Mouse (Mus musculus): ENCODE results near the gene Cox7a1. TPM values are rescaled to one million over a fixed set of nuclear protein-coding genes. Genes with fewer than 3 reads are reported as not detected.

Cox7a1 gene
- polyA plus RNA-seq (2017; shearing (Covaris generic)): 1.5 TPM

DNA sequence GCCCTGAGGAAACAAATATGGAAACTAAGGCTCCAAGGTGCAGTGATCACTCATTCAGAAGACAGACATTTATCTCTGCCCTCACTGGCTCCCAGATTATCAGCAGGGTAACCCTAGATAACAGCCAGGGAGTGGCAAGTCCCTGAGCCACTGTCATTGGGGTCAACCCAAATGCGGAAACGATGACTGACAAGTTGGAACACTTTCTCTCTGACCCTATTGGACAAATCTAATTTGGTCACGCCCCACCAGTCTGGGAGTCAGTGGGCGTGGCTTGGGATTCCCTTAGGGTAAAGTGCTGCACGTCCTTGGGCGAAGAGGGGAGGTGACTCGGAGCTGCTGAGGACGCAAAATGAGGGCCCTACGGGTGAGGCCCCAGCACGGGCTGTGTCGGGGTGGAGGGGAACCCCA lies at the start of gene Cox7a1:
Cox7a1 (plus strand) TSS at position 266 of the 411 bp plus-strand sequence.

DNA sequence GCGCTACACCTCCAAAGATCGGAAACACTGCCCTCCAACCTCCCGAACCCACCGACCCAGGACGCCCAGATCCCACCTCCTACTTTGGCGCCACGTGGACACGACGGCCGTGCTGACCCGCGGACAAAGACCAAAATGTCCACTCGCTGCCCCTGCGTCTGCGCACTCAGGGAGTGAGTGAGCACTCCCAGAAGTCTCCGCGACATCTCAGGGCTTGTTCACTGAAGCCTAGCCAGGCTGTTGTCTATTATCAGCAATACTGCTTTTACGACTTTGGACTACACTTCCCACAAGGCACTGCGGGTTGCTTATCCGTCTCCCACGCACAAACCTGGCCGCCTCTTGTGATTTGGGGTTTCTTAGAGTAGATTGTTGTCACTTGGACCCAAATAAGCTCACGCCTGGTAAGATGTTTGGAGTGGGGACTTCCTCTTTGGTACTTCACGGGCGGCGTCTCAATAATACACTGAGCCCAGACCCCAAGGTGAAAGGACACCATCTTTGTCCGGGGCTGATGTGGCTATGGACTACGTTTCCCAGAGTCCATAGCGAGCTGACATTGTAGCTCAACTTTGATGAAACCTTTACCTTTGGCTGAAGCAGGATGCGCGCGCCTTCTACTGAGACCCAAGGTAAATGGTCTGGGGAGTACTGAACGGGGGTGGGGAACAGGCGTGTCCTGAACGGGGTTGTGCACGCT lies 14.2 kb upstream of the Cox7a1 start, which contains the start of gene Zfp146:
Zfp146 (minus strand) TSS at position 168 of the 700 bp plus-strand sequence.

DNA sequence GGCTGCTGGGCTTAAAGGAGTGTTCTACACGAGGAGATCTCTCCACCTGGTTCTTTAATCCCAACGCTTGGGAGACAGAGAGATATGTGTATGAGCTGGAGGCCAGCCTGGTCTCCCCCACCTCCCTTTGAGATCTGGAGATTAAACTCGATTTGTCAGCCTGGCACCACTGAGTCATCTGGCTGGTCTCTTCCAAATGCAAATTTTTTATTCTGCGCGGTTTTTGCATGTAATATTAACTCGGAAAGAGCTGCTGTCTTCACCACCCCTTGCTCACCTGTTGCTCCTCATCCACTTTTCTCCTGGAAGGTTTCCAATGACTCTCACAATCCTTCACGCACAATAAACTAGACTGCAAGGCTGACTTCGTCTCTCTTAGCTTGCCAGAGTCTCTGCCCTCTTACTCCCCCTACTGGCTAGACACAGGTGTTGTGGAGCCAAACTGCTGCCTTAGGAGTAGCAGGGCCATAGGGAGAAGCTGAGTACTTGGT lies 14.6 kb downstream of the Cox7a1 start, which contains the start of gene Capns1:
Capns1 (minus strand) TSS at position 331 of the 491 bp plus-strand sequence.

DNA sequence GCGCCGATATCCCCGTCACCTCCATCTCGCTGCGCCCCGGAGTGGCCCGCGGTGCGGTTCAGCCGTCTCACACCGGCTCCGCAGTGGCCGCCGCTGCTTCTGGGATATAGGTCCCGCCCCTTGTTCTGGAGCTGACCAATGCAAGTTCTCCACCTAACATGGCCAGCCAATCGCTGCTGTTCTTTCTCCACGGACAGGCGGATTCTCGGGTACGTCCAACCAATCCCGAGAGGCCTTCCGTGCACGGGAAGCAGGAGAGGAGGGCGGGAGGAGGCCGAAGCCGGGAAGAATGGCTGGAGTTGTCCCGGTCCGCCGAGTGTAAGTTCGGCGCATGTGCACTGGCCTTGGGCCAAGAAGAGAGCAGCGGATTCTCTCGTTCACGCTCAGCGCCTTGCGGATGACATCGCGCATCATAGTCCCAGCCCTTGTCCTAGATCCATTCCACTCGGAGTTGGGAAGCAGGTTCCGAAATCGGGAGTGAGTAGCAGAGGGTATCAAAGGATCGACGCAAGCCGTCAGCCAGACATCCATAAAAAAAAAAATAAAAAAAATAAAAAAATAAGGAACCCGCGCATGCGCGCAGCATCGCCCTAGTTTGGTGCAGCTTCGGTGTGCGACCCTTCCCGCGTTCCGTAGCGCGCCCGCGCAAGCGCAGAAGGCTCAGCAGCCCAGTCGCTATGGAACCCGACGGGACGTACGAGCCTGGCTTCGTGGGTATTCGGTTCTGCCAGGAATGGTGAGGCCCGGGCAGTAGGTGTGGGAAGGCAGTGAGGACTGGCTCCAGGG lies 47.9 kb downstream of the Cox7a1 start, which contains the start of the genes Polr2i and Tbcb:
Polr2i (plus strand) TSS at position 280 of the 786 bp plus-strand sequence.
Tbcb (minus strand) TSS at position 604 of the 786 bp plus-strand sequence.

DNA sequence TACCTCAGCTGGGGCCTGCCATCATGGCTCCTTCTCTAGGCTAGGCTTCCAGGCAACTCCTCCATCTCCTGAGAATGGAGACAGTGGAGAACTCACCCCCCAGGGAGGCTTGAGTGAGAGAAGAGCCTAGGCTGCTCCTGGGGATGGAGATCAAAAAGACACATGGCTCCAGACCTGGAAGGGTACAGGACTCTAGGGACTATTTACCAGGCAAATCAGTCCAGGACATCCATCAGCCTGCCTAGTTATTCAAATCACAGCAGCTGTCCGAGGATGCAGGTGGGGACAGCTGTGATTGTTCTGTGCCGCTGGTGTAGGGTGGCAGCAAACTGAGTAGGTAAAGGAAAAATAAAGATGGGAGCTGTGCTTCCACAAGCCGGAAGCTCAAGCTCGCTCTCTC lies 51.7 kb downstream of the Cox7a1 start, which contains the start of gene Ovol3:
Ovol3 (minus strand) TSS at position 101 of the 400 bp plus-strand sequence.

Other genes starting within 250 kb of the Cox7a1 start
- gene Zfp74, start 230.1 kb upstream of the Cox7a1 start, polyA plus RNA-seq (2017; shearing (Covaris generic)): 7.3 TPM
- 6.3 TPM for gene Zfp568, start 200.2 kb upstream of the Cox7a1 start, polyA plus RNA-seq (2017; shearing (Covaris generic))
- 7.1 TPM for gene Zfp14, start 132.8 kb upstream of the Cox7a1 start, polyA plus RNA-seq (2017; shearing (Covaris generic))
- gene Zfp82, start 111.2 kb upstream of the Cox7a1 start, polyA plus RNA-seq (2017; shearing (Covaris generic)): 13.1 TPM
- 2.0 TPM for gene Gm26920, start 93.7 kb upstream of the Cox7a1 start, polyA plus RNA-seq (2017; shearing (Covaris generic))
- gene Zfp566, start 93.6 kb upstream of the Cox7a1 start, polyA plus RNA-seq (2017; shearing (Covaris generic)): 14.8 TPM
- gene Zfp260, start 89.4 kb upstream of the Cox7a1 start, polyA plus RNA-seq (2017; shearing (Covaris generic)): 95.2 TPM
- gene Zfp382, start 62.2 kb upstream of the Cox7a1 start, polyA plus RNA-seq (2017; shearing (Covaris generic)): 15.8 TPM
- gene Zfp146, start 14.4 kb upstream of the Cox7a1 start, polyA plus RNA-seq (2017; shearing (Covaris generic)): 33.9 TPM
- gene Capns1, start 14.7 kb downstream of the Cox7a1 start, polyA plus RNA-seq (2017; shearing (Covaris generic)): 74.4 TPM
- 69.2 TPM for gene Polr2i, start 47.8 kb downstream of the Cox7a1 start, polyA plus RNA-seq (2017; shearing (Covaris generic))
- 134 TPM for gene Tbcb, start 48.1 kb downstream of the Cox7a1 start, polyA plus RNA-seq (2017; shearing (Covaris generic))
- gene Ovol3, start 51.6 kb downstream of the Cox7a1 start, polyA plus RNA-seq (2017; shearing (Covaris generic)): not detected
- 0.69 TPM for gene Thap8, start 96.0 kb downstream of the Cox7a1 start, polyA plus RNA-seq (2017; shearing (Covaris generic))
- 5.3 TPM for gene Wdr62, start 96.3 kb downstream of the Cox7a1 start, polyA plus RNA-seq (2017; shearing (Covaris generic))
- 4.2 TPM for gene Clip3, start 107.6 kb downstream of the Cox7a1 start, polyA plus RNA-seq (2017; shearing (Covaris generic))
- gene Alkbh6, start 124.6 kb downstream of the Cox7a1 start, polyA plus RNA-seq (2017; shearing (Covaris generic)): 157 TPM
- 13.5 TPM for gene Syne4, start 130.7 kb downstream of the Cox7a1 start, polyA plus RNA-seq (2017; shearing (Covaris generic))
- not detected for gene E130208F15Rik, start 137.6 kb downstream of the Cox7a1 start, polyA plus RNA-seq (2017; shearing (Covaris generic))
- 7.4 TPM for gene Sdhaf1, start 139.8 kb downstream of the Cox7a1 start, polyA plus RNA-seq (2017; shearing (Covaris generic))
- not detected for gene Lrfn3, start 178.6 kb downstream of the Cox7a1 start, polyA plus RNA-seq (2017; shearing (Covaris generic))
- gene Tyrobp, start 229.6 kb downstream of the Cox7a1 start, polyA plus RNA-seq (2017; shearing (Covaris generic)): 7.0 TPM
- 514 TPM for gene Hcst, start 235.7 kb downstream of the Cox7a1 start, polyA plus RNA-seq (2017; shearing (Covaris generic))
- 102 TPM for gene Nfkbid, start 237.6 kb downstream of the Cox7a1 start, polyA plus RNA-seq (2017; shearing (Covaris generic))